Mouse (Mus musculus): ENCODE data around the gene Dph5.
A peak's percentile ranks its signal among the peaks of the same experiment; 100 is the strongest.
"Not testable (repeated sequence)": the region's sequence is repeated elsewhere in the genome, so short reads cannot be mapped to it uniquely, and the experiment has no call there.

Dph5 gene

GRCm38 (mm10) chr3:115892341-115892740 lies 4.7 kb downstream of the Dph5 start:
- no peak for DNase-seq (ENCODE audit: low spot score)

- DNase-seq (ENCODE audit: low spot score), result no peak
Observed at GRCm38 (mm10) chr3:115893166-115893565, 5.5 kb downstream of the Dph5 start.

GRCm38 (mm10) chr3:115898354-115898948 lies 10.8 kb downstream of the Dph5 start:
- DNase-seq (ENCODE audit: low spot score), result no peak

DNA sequence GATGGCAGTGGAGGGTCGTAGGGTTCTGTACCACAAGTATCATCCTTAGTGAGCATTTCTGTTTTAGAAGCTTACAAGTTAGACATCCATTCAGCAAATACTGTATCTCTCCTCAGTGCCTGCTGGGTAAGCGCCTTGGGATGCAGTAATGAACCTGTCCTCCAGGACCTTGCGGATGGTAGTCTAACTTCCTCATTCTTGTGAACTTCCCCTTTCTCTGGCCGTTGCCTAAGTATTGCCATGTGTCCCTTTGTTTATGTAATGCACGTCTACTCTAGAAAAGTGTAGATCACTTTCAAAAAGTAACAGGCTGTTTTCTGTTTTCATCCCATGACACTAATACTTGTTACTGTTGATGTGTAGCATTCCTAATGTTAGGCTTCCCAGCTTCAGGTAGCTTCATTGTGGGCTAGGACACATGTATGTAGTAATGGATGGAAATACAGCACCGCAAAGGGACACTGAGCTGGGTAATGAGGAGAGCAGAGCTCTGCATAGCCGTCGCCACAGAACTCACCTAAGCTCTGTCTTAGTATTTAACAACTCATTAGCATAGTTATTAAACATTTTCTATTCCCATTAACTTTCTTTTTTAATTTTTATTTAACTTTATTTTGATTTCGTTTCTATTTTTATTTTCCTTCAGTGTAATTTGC lies 14.8 kb downstream of the Dph5 start:
- DNase-seq (ENCODE audit: low spot score), result no peak

DNA sequence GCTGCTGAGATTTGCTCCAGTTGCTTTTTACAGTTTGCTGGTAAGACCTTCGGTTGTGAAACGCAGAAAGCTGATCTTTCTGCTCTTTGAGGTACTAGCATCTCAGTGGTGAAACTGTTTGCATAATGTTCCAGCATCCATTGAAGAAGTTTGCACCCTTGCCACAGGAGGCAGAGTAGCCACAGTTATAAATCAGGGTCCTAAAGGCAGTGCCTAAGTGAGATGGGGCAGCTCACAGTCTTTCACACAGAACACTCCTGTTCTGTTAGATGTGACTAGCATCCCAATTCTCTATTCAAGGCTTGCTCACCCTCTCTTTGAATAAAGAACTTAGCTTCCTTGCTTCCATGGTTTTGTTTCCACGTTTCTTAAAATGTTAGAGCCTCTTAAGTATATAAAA lies 17.4 kb downstream of the Dph5 start:
- no peak for DNase-seq (ENCODE audit: low spot score)

DNA sequence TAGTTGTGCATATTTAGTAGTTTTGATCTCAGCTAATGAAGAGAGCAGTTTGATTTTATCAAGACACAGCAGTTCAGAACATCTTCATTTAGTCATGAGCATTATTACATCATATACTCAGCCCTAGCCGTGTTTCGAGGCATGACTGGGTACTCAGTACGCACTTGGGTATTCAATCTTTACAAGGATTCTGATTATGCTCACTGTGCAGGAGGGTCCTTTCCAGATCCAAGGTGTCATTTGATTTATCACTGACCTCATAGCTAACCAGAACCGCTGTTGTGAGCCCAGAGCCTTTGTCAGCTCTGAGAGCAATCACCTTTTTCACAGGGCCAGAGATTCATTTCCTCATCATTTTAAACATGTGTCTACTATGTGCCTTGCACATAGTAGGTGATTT lies 17.9 kb downstream of the Dph5 start:
- no peak for DNase-seq (ENCODE audit: low spot score)

GRCm38 (mm10) chr3:115907406-115907805 lies 19.8 kb downstream of the Dph5 start:
- DNase-seq (ENCODE audit: low spot score), result not testable (repeated sequence)

DNA sequence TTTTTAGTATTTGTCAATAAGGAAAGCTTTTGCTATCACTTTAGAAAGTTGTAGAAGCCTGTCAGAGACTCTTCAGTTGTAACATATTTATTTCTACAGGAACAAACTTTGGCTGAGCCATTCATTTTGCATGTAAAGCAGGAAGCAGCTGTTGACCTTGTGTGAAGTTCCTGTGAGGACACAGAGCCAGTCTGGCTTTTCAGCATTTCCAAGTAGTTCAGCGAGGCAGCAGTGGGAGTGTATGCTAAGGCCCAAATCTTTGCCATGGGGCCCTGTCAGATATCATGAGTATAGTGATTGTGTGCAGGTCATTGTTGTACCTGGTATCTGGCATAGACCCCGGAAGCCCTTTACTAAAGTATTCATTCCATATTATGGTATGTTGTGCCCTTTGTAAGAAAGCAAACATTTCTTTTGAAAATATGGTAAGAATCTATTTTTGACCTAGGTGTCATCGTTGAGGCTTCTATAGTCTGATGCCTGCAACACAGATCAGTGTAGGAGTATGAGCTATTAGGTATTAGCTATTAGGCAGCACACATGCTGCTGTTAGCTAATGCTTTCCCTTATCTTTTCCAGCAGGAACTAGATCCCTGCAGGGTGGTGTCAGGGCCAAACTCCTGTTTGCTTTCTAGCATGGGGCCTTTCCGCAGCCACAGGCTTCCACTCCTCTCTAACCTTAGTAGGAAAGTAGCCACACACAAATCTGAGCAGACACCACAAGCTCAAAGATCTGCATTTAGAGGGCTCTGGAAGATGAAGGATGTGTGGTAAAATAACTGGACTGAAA lies 37.0 kb downstream of the Dph5 start:
- DNase-seq (ENCODE audit: low spot score), result no peak

GRCm38 (mm10) chr3:115926531-115926930 lies 38.9 kb downstream of the Dph5 start:
- DNase-seq (ENCODE audit: low spot score), result no peak

DNA sequence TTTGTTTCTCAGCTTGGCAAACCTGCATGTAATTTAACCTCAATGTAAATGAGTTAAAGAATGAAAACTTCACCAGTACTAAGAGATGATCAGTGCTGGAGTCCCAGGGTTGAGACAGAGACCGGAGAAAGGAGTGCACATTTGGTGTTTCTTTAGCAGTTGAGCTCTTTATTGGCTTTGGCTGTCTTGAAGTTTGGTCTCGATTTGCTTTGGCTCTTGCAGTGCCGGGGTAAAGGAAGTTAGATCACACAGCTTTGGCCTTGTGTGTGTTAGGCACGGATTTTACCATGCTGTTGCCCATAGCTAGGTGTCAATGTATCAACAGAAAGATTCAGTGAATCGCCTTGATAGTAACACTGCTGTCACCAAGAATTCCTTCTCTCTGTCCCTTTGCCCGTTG lies 44.1 kb downstream of the Dph5 start:
- DNase-seq (ENCODE audit: low spot score), result no peak

DNA sequence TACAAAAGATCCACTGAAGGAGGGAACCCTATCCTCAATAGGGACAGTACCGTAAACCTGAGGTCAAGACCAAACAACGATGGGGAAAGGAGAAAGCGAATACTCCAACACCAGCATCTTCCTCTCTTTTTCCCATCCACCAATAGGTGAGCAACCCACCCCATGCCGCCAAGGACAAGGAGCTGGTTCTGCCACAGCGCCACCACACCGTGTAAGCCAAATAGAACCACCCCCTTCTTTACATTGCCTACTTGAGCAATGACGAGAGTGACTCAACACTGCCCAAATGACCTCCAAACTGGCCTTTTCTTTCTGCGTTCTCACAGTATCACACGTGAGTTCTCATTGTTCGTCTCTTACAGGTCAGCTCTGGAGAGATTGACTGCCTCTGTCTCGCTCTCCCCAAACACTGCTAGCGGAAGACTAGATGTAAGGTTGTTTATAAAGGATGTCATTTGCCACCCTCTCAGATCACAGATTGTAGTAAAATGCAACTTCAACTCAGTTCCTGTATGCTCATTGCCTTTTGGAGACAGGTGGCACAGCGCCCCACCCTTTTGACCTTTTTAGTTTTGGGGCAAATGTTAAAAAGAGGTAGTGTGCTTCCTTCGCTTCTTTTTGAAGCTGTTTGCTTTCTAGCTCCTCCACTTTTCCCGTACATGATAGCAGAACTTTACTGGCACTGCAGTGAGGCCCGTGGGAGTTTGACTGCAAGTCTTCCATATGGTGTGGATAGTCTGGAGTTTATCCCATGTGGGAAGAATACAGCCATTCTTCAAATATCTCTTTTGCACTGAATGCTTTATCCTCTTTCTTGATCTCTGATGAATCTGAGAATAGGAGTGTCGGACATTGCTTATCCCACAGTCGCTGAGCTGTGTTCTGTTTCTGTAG lies 45.9 kb downstream of the Dph5 start:
- no peak for DNase-seq (ENCODE audit: low spot score)

- peak; percentile 21 for DNase-seq (ENCODE audit: low spot score)
Observed at GRCm38 (mm10) chr3:115936734-115937599, 49.3 kb downstream of the Dph5 start.

DNA sequence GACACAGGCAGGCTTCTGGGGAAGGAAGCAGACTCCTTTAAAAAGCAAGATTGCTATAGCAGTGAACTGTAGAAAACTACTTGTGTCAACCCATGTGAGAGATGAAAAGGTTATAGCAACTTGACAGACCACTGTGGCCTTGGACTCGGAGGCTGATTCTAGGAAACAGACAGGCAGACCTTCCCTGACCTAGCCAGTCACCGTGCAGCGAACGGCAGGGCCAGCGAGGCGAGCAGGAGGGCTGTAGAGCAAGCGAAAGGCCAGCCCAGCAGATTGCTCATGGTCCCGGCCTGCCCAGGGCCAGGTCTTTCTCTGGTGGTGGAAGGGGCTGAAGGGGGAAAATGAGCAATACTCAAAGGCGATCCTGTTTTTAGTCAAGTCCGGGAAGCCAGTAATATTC lies 50.2 kb downstream of the Dph5 start:
- no peak for DNase-seq (ENCODE audit: low spot score)

DNA sequence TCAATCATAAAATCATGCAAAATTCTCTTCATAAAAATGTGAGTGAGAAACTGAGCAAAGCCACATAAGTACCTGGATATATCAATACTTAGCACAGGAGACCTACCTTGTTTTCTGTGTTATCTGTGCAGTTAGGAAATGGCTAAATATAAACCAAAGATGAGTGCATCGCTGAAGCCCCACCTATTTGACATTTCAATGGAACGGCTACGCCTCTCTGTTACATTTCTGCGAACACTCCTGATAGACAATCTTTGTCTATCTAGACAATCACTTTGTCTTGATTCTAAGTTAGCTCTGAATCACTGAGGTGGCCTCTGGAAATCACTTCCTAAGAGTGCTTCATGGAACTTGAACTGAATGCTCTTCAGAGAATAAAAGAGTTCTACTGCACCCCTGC lies 52.9 kb downstream of the Dph5 start:
- no peak for DNase-seq (ENCODE audit: low spot score)

GRCm38 (mm10) chr3:115941464-115941863 lies 53.8 kb downstream of the Dph5 start:
- no peak for DNase-seq (ENCODE audit: low spot score)

- DNase-seq (ENCODE audit: low spot score), result no peak
Observed at GRCm38 (mm10) chr3:115944376-115944775, 56.7 kb downstream of the Dph5 start.

DNA sequence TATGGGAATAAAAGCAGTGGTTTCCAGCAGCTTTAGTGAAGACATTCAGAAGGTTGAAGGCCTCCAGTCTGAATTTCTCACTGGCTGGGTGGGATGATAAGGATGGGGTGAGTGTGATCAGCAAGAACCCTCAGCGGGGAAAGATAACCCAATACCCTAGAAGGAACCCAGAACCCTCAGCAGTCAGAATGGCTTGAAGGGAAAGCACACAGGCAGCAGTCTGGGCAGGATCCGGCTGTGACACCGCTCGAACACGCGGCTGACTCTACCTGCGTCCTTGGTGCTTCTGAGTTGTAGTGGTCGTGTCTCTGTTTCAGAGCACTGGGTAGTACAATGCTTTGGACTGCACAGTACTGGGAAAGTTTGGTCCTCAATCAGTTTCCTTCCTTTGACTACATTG lies 58.6 kb downstream of the Dph5 start:
- no peak for DNase-seq (ENCODE audit: low spot score)

DNA sequence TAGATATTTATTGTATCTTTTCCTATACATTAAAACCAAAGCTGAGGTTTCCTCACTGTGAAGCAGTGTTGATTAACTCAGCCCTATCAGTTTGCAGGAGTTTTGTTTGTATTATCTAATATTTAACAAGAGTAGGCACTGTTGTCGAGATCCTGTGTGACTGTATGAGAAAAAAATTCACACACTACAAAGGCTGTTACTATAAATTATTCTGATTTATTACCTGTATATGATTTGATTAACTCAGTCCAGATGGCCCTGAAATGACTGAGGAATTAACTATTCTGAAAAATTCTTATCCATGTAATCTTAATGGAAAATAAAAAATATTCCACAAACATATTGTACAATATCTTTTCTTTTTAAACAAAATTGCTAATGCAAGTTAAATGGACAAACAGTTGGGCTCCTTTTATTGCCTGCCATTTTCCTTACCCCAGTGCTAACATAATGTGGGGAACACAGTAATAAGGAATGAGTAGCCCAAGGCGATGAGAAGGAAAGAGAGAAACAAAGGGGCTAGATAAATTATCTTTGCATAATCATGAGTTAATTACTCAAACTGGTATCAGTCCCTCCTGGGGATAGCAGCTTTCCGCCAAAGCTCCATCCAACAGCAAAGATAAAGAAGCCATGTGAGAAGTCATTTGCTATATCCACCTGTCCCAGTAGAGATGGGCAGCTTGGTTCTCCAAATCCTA lies 61.7 kb downstream of the Dph5 start:
- DNase-seq (ENCODE audit: low spot score), result no peak

- no peak for DNase-seq (ENCODE audit: low spot score)
Observed at GRCm38 (mm10) chr3:115949921-115950877, 62.6 kb downstream of the Dph5 start.

DNA sequence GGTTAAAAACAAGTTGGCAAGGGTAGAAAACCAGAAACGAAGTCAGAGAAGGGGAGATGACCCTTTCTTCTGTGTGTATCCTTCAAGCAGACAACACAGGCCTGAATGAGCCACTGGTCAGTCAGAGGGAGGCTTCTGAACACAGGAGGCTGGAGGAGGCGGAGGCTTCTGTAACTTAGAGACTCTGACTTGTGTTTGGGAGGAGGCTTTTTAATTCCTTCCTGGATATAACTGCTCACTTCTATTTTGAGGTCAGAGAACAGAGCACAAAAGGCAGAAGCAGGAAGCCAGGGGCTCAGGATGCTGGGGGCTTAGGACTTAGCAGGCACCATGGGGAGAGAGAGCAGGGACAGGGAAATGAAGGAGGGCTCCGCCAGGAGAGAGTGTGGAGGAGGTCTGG lies 63.6 kb downstream of the Dph5 start:
- no peak for DNase-seq (ENCODE audit: low spot score)
